Mouse (Mus musculus) embryonic fibroblast, embryonic 13.5 days (primary cell): ENCODE measurements around the gene Ereg. TPM values are rescaled to one million over a fixed set of nuclear protein-coding genes. Genes with fewer than 3 reads are reported as not detected.
A peak's percentile ranks its signal among the peaks of the same experiment; 100 is the strongest.

ENCODE experiments used
- H3K27ac ChIP-seq: 2 replicates; pipeline ENCODE4 v1.5.1; 2012; ENCODE audit warnings: low read length, control low read depth, inconsistent platforms; ENCODE audit not compliant: insufficient read depth
- H3K4me1 ChIP-seq: 2 replicates; pipeline ENCODE4 v1.6.1; 2011; ENCODE audit warnings: low read length; ENCODE audit not compliant: control insufficient read depth, insufficient read depth
- H3K4me3 ChIP-seq: 2 replicates; pipeline ENCODE4 v1.5.1; 2011; ENCODE audit warnings: mild to moderate bottlenecking, control low read depth, low read length; ENCODE audit not compliant: insufficient read depth
- CTCF ChIP-seq: IDR thresholded peaks from 2 replicates; pipeline ENCODE4 v1.5.1; 2011; ENCODE audit warnings: mild to moderate bottlenecking, control low read depth, low read length, moderate library complexity, borderline replicate concordance; ENCODE audit not compliant: insufficient read depth
- POLR2A ChIP-seq: IDR thresholded peaks from 2 replicates; pipeline ENCODE4 v1.6.1; 2011; ENCODE audit warnings: low read depth, mild to moderate bottlenecking, control low read depth, low read length, moderate library complexity
- polyA plus RNA-seq: library from polyadenylated mRNA; stranded (reverse); fragments of >200 nt; gene quantifications from 2 replicates; pipeline ENCODE4 v1.2.4, GENCODE M21; 2011; ENCODE audit warnings: low read depth; ENCODE audit not compliant: missing spikeins, insufficient read length

Gene Ereg
- polyA plus RNA-seq = 15.9 and 31.8 TPM in 2 replicates

DNA sequence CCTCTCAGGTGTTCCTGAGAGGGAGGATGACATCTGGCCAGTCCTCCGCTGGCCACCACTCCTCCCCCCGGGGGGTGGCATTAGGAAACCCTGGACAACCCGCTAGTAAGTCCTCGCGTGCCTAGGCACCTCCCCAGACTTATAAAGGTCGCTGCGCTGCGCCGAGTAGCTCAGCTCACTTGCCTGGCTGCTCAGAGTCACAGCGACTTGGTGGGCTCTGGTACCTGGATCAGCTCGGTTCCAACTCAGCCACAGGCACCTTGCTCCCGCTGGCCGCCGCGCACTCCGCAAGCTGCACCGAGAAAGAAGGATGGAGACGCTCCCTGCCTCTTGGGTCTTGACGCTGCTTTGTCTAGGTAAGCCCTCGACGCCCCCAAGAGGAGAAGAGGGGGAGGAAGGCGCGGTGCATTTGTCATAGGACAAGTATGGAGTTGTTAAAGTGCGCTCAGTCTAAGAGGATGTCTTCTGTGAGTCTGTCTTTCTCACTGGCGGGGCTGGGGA is at the start of gene Ereg:
Ereg (plus strand) TSS at position 173 of the 501 bp plus-strand sequence.
- peak; percentile 13; the same call in 1 of the 2 replicates for TF ChIP-seq CTCF
- TF ChIP-seq POLR2A = peak; percentile 80
- H3K27ac ChIP-seq = peak within 1 kb of the TSS; percentile 77
- peaks cover 3% of the 10 kb centered on the region for H3K4me1 ChIP-seq
- peak within 1 kb of the TSS; percentile 61 for H3K4me3 ChIP-seq

DNA sequence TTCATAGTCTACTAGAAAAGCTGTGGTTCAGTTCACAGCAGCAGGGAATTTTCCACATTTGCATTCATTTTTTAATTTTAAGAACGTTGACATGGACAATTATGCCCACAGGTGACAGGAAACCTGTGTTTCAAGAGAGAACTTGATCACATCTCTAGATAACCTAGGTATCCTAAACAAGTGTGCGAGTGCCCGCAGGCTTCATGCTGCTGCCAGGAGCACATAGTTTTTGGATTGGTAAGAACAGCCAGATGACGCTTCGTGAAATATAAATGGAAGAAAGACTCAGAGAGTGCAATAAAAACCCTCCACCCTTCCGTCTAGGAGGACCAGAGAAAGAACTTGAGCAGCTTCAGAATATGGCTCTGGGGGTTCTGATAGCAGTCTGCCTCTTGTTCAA is 47.3 kb upstream of the Ereg start, which contains the start of gene Epgn:
Epgn (plus strand) TSS at position 301 of the 400 bp plus-strand sequence.
- Histone ChIP-seq H3K4me1 (no peaks in the 10 kb centered on the region), H3K27ac (no peak within 1 kb of the TSS), H3K4me3 (no peak within 1 kb of the TSS)
- TF ChIP-seq CTCF (no peak), POLR2A (no peak)

DNA sequence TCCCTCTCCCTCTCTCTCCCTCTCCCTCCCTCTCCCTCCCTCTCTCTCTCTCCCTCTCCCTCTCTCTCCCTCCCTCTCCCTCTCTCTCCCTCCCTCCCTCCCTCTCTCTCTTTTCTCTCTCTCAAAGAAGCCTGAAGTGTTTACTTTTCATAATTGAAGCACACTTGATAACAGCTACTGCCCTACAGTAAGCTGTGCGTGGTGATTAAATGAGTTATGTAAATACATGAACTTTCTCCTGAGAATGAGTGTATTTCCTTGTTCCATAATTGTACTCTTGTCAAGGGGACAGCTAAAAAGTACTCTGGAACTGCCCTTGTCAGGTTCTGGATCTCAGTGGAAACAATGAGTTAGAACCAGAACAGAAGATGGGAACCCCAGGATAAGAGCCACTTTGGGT is 46.6 kb upstream of the Ereg start:
- no peak overlapping the region for H3K27ac ChIP-seq
- TF ChIP-seq POLR2A = no peak
- TF ChIP-seq CTCF = no peak
- no peaks in the 10 kb centered on the region for H3K4me1 ChIP-seq
- no peak overlapping the region for H3K4me3 ChIP-seq

DNA sequence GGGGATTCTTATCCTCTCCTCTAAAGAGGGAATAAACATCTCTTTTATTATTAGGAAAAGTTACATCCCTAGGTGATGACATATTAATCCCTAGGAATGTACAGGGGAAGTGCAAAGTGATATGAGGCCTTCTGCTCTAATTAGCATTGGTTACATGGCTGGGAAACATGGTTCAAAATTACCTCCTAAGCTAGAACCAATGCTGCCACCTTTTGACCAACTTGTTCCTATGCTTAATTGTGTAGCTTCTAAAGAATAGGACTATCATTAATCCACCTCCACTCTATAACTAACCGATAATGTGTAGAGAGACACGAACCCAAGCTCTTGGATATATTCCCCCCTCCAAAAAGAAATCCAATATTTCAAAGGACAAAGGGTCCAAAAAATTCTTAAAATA is 43.8 kb upstream of the Ereg start:
- TF ChIP-seq CTCF (no peak), POLR2A (no peak)
- Histone ChIP-seq H3K4me3 (no peak overlapping the region), H3K4me1 (no peaks in the 10 kb centered on the region)

DNA sequence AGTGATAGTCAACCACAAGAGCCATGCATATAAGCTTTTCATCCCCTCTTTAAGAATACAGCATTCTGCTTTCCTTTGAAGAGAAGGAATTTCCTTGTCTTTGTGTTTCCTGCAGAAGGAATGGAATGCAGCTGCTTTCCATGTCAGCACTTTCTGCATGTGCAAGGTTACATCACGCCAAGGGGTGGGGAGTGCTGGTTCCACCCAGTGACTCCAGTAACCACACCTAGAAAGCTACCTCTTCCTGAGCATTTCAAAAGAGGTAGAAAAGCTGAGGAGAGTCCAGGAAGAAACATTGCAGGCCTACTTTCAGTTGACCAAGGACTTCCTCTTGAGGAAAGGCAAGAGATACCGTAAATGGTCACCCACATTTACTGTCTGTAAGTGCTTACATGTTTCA is 39.1 kb upstream of the Ereg start:
- peaks cover 7% of the 10 kb centered on the region for H3K4me1 ChIP-seq
- H3K4me3 ChIP-seq = no peak overlapping the region
- TF ChIP-seq CTCF (no peak), POLR2A (no peak)
- H3K27ac ChIP-seq = no peak overlapping the region

More for the DNA sequence above, 43.8 kb upstream of the Ereg start:
- H3K27ac ChIP-seq = no peak overlapping the region

DNA sequence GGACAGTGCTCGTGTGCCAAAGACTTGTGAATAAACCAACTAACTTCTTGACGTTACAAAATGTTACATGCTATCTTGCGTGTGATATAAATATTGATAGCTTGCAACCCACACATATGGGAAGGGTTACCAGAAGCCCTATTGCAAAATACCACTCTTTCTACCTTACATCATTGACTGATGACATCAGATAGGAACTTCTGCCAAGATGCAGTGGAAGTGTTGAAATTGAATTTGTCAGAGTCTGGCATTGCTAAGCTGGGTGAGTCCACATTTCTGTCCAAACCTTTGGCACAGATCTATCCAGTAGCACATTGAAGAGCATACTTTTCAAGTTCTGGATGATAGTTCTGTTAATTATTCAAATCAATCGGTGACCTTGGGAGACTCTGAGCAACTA is 37.8 kb upstream of the Ereg start:
- peaks cover 7% of the 10 kb centered on the region for H3K4me1 ChIP-seq
- TF ChIP-seq POLR2A (no peak), CTCF (no peak)
- no peak overlapping the region for H3K27ac ChIP-seq
- no peak overlapping the region for H3K4me3 ChIP-seq

DNA sequence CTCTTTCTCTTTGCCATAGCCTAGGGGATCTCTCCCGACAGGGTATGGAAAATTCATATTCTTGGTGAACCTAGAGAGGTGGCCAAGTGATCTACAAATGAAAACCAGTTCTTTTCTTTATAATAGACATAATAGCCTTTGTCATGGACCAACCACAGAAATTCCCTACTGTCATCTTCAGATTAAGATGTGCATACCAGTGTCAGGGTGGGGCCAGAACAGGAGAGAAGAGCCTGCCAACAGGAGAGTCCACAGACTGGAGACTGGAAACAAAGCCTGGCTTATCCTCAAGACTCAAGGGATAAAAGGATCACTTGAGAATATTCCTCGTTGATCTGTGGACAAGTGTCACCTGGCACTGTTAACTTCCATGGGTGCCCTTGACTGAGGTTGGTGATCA is 36.7 kb upstream of the Ereg start:
- TF ChIP-seq POLR2A = no peak
- Histone ChIP-seq H3K27ac (no peak overlapping the region), H3K4me1 (peaks cover 7% of the 10 kb centered on the region), H3K4me3 (no peak overlapping the region)

DNA sequence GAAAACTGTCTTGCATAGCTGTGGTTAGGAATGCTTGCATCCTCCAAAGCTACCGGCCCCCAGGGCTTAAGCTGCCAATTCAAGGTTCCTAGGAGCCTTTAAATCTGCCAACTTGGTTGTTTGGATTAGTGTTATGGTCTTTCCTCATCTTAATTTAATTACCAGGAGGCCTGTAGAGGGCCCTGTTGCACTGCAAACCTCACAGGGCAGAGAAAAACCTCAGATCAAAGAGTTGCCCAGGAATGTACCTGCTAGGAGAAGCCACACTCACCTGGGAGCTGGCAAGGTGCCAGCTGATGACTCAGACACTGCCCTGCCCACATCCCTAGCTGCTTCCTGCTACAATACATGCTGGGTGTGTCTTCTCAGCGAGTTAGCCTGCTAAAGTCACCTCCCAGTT is 35.9 kb upstream of the Ereg start:
- Histone ChIP-seq H3K4me1 (peaks cover 7% of the 10 kb centered on the region), H3K4me3 (no peak overlapping the region), H3K27ac (no peak overlapping the region)
- TF ChIP-seq CTCF (no peak), POLR2A (no peak)

DNA sequence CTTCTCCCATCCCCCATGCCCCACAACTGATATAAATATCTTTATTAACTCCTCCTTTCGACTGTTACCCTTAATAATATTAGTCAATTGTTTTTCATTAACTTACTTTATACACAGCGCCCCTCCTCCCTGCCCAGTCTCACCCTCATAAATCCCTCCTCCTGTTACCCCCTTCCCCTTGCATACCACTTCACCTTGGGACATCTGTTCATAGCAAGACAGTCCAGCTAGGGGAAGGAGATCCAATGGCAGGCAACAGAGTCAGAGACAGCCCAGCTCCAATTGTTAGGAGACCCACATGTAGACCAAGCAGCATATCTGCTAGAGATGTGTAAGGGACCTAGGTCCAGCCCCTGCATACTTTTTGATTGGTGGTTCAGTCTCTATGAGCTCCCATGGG is 35.5 kb upstream of the Ereg start:
- no peak for TF ChIP-seq POLR2A
- TF ChIP-seq CTCF = no peak
- Histone ChIP-seq H3K4me1 (peaks cover 7% of the 10 kb centered on the region), H3K27ac (no peak overlapping the region), H3K4me3 (no peak overlapping the region)

DNA sequence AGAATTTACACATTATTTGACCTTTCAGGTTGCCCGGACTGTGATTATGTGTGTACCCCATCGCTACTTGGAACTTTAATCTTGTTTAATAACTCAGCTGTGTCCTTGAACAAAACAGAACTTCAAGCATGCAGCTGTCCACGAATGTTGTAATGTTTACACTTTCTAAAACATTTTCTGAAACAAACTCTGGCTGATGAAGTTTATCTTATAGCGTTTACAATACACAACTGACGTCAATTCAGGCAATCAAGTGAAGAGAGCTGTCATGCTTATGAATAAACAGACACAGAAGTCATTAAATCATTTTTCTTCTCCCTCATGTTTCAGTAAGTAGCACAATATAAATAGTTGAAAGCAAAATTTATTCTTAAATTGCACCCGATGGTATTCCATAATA is 26.4 kb upstream of the Ereg start:
- Histone ChIP-seq H3K27ac (no peak overlapping the region), H3K4me3 (no peak overlapping the region), H3K4me1 (no peaks in the 10 kb centered on the region)
- TF ChIP-seq POLR2A = no peak
- no peak for TF ChIP-seq CTCF

DNA sequence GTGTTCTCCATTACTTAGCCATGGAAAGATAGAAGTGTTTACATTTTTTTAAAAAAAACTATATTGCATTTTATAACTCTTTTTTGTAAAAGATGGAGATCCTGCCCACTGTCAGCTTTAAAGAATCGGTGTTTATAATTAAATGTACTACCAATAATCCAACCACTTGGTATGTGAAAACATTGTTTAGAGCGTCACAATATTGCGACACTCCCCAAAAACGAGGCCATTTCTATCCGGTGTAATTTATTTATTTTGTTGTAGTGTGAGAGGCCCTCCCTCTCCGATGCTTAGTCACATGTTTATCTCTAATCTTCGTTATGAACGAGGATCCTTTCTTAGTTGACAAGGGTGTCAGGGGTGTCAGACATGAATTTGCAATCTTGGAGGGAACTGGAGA is 26.0 kb upstream of the Ereg start:
- TF ChIP-seq POLR2A (no peak), CTCF (no peak)
- Histone ChIP-seq H3K4me3 (no peak overlapping the region), H3K27ac (no peak overlapping the region), H3K4me1 (no peaks in the 10 kb centered on the region)
